Mouse (Mus musculus): ENCODE data around the gene Arhgef11. TPM values are rescaled to one million over a fixed set of nuclear protein-coding genes. Genes with fewer than 3 reads are reported as not detected.

Gene Arhgef11
- polyA plus RNA-seq, 1 experiment from 2014 or later = 26.2 TPM

Small RNA genes within 50 kb of the gene (microRNA-seq; reads per million reads assigned to microRNA genes)
- gene Gm24109 = not detected

Other genes with a start within 250 kb of the Arhgef11 start
- 0.13 TPM in 1 of 2 replicates, not detected in the other for gene Fcrl1, start 241.2 kb upstream of the Arhgef11 start, polyA plus RNA-seq (2015; fragmentation: Nextera tagmentation; extraction: Ambion mirVana)
- gene Fcrl5, start 181.8 kb upstream of the Arhgef11 start, polyA plus RNA-seq (2015; fragmentation: Nextera tagmentation; extraction: Ambion mirVana) = not detected in 2 replicates
- gene Etv3, start 92.2 kb upstream of the Arhgef11 start, polyA plus RNA-seq (2015; fragmentation: Nextera tagmentation; extraction: Ambion mirVana) = 9.7 and 11.4 TPM in 2 replicates
- gene Lrrc71, start 131.1 kb downstream of the Arhgef11 start, polyA plus RNA-seq (2015; fragmentation: Nextera tagmentation; extraction: Ambion mirVana) = 1.3 TPM in 2 replicates
- gene Ntrk1, start 177.6 kb downstream of the Arhgef11 start, polyA plus RNA-seq (2015; fragmentation: Nextera tagmentation; extraction: Ambion mirVana) = 1.3 and 1.4 TPM in 2 replicates
- 0.43 and 0.86 TPM in 2 replicates for gene Insrr, start 179.4 kb downstream of the Arhgef11 start, polyA plus RNA-seq (2015; fragmentation: Nextera tagmentation; extraction: Ambion mirVana)
- gene Pear1, start 206.7 kb downstream of the Arhgef11 start, polyA plus RNA-seq (2015; fragmentation: Nextera tagmentation; extraction: Ambion mirVana) = 6.6 and 6.7 TPM in 2 replicates
- not detected in 2 replicates for gene Sh2d2a, start 229.2 kb downstream of the Arhgef11 start, polyA plus RNA-seq (2015; fragmentation: Nextera tagmentation; extraction: Ambion mirVana)